Mouse (Mus musculus) lung, postnatal 0 days (tissue): ENCODE measurements around the gene Tcf7l2. TPM values are rescaled to one million over a fixed set of nuclear protein-coding genes. Genes with fewer than 3 reads are reported as not detected.

Source experiments
- ATAC-seq: fragments of 200-750 bp; cut with Nextera tagmentation; 2 replicates; pipeline ENCODE4 v1.8.0; 2017; ENCODE audit warnings: moderate library complexity
- DNase-seq: peaks from one replicate; pipeline ENCODE4 v3.0.0-alpha.2; 2016; ENCODE audit warnings: low spot score
- H3K27ac ChIP-seq: fragments of 300-500 bp; sonication (generic); 2 replicates; pipeline ENCODE4 v1.5.1; 2014; ENCODE audit warnings: antibody characterized with exemption, mild to moderate bottlenecking, low read length, mixed read lengths
- H3K27me3 ChIP-seq: fragments of 300-500 bp; sonication (generic); replicated peaks from 2 replicates; pipeline ENCODE4 v1.6.1; 2014; ENCODE audit warnings: low read length, mixed read lengths; ENCODE audit not compliant: insufficient read depth
- H3K36me3 ChIP-seq: fragments of 300-500 bp; sonication (generic); 2 replicates; pipeline ENCODE4 v1.6.1; 2014; ENCODE audit warnings: low read length, mixed read lengths; ENCODE audit not compliant: insufficient read depth
- H3K4me1 ChIP-seq: fragments of 300-500 bp; sonication (generic); 2 replicates; pipeline ENCODE4 v1.6.1; 2014; ENCODE audit warnings: antibody characterized with exemption, low read depth, low read length, mixed read lengths; ENCODE audit not compliant: insufficient read depth
- H3K4me2 ChIP-seq: fragments of 300-500 bp; sonication (generic); replicated peaks from 2 replicates; pipeline ENCODE4 v1.6.1; 2014; ENCODE audit warnings: low read depth, mild to moderate bottlenecking, low read length, moderate library complexity, mixed read lengths
- H3K4me3 ChIP-seq: fragments of 300-500 bp; sonication (generic); 2 replicates; pipeline ENCODE4 v1.5.1; 2014; ENCODE audit warnings: low read depth, low read length
- H3K9ac ChIP-seq: fragments of 300-500 bp; sonication (generic); replicated peaks from 2 replicates; pipeline ENCODE4 v1.6.1; 2014; ENCODE audit warnings: low read depth, mild to moderate bottlenecking
- H3K9me3 ChIP-seq: fragments of 300-500 bp; sonication (generic); 2 replicates; pipeline ENCODE4 v1.6.1; 2016; ENCODE audit warnings: low read length, mixed read lengths
- CTCF ChIP-seq: IDR thresholded peaks from 2 replicates; pipeline ENCODE4 v1.5.1; 2016; ENCODE audit warnings: antibody characterized with exemption, mild to moderate bottlenecking
- EP300 ChIP-seq: IDR thresholded peaks from 2 replicates; pipeline ENCODE4 v1.6.1; 2016; ENCODE audit warnings: antibody characterized with exemption, mild to moderate bottlenecking, control low read depth
- WGBS: fragments of 180-500 bp; shearing (Covaris S2); extraction: QIAGEN DNeasy Blood & Tissue Kit; methylation state at CpG from one replicate; pipeline ENCODE4 v1.1.7; 2014; 5-methylcytosine and 5-hydroxymethylcytosine counted together
- polyA plus RNA-seq: library from polyadenylated mRNA; unstranded; fragments of >200 nt; fragmentation: Nextera tagmentation; extraction: Ambion mirVana; gene quantifications from 2 replicates; pipeline ENCODE4 v1.2.1, GENCODE M21; 2015

The Tcf7l2 gene
- polyA plus RNA-seq, 1 experiment from 2014 or later: 44.4 TPM

DNA sequence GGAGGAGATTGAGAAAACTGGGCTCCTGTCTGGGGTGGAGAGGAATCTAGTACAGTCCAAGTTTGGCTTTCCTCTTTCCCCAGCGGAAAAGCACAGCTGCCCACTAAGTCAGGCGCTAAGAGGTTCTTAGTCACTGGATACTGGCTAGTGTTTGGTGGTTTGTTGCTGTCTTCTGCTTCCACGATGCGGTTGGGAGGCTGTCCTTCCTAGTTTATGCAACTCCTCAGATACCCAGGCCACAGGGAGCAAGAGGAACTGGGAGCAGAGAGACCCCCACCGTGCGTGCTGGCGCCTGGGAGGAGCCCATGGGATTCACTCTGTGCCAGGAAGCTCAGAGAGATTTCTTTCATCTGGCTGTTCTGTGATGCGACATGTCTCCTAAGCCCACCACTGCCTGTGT, 40.1 kb downstream of the Tcf7l2 start:
- Histone ChIP-seq H3K9ac (no peak overlapping the region), H3K27ac (no peak overlapping the region), H3K4me2 (no peak overlapping the region), H3K9me3 (no peaks in the 10 kb centered on the region), H3K36me3 (no peaks in the 10 kb centered on the region), H3K4me3 (no peak overlapping the region), H3K27me3 (no peaks in the 10 kb centered on the region), H3K4me1 (no peaks in the 10 kb centered on the region)
- WGBS: 66% methylated on average over 8 of the region's 8 CpGs
- DNase-seq: no peak
- ATAC-seq: no peak
- no peak for TF ChIP-seq CTCF
- no peak for TF ChIP-seq EP300

DNA sequence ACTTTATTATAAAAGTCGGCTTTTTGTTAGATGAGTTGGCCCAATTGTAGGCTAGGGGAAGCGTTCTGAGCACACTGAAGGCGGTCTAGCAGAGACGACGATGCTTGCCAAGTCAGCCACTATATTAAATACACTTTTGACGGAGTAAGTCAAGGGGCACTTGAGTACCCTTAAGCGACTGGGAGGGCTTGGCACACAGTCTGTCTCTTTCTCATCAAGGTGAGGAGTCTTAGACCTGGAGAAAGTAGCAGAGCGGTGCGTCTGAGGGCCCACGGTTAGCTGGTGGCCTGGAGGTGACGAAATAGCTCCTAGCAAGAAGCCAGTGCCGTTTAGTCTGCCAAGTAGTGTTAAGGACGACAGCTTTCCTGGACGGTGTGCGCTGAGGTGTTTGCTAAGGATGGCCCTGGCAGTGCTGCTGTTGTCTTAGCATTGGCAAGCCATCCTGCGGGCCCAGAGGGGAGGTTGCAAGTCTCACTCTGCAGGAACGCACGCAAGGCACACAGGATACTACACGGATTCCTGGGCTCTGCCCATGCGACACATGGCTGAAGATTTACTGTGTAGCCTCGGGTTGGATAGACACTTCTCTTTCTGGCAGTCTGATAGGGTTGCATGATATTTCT, 43.3 kb downstream of the Tcf7l2 start:
- ATAC-seq (peak; percentile 94), DNase-seq (peak; percentile 87)
- Histone ChIP-seq H3K4me3 (no peak overlapping the region), H3K4me2 (no peak overlapping the region), H3K9ac (no peak overlapping the region), H3K4me1 (no peaks in the 10 kb centered on the region; the same call in 1 of the 2 replicates), H3K27me3 (no peaks in the 10 kb centered on the region), H3K27ac (no peak overlapping the region), H3K36me3 (no peaks in the 10 kb centered on the region), H3K9me3 (no peaks in the 10 kb centered on the region)
- 56% methylated on average over 21 of the region's 21 CpGs for WGBS
- TF ChIP-seq CTCF: no peak
- TF ChIP-seq EP300: no peak; the same call in 1 of the 2 replicates

DNA sequence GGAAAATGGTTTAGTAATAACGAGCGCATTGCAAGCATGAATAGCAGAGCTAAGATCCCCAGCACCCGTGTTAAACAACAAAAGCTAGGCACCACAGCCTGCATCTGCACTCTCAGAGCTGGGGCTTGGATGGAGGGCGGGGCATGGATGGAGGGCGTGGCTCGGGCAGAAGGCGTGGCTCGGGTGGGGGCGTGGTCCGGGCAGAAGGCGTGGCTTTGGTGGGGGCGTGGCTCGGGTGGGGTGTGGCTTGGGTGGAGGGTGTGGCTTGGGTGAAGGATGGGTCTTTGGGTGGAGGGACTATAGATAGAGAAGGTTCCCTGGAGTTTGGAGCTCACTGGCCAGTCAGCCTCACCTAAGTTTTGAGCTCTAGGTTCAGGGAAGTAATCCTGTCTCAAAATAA, 45.8 kb downstream of the Tcf7l2 start:
- 79% methylated on average over 13 of the region's 13 CpGs for WGBS
- no peak overlapping the region for H3K4me2 ChIP-seq
- TF ChIP-seq EP300: no peak
- TF ChIP-seq CTCF: no peak
- DNase-seq: no peak
- ATAC-seq: no peak
- peaks cover 7% of the 10 kb centered on the region for H3K4me1 ChIP-seq
- no peak overlapping the region for H3K4me3 ChIP-seq
- no peaks in the 10 kb centered on the region for H3K36me3 ChIP-seq
- no peak overlapping the region for H3K27ac ChIP-seq
- no peaks in the 10 kb centered on the region for H3K9me3 ChIP-seq
- H3K9ac ChIP-seq: no peak overlapping the region
- H3K27me3 ChIP-seq: no peaks in the 10 kb centered on the region

DNA sequence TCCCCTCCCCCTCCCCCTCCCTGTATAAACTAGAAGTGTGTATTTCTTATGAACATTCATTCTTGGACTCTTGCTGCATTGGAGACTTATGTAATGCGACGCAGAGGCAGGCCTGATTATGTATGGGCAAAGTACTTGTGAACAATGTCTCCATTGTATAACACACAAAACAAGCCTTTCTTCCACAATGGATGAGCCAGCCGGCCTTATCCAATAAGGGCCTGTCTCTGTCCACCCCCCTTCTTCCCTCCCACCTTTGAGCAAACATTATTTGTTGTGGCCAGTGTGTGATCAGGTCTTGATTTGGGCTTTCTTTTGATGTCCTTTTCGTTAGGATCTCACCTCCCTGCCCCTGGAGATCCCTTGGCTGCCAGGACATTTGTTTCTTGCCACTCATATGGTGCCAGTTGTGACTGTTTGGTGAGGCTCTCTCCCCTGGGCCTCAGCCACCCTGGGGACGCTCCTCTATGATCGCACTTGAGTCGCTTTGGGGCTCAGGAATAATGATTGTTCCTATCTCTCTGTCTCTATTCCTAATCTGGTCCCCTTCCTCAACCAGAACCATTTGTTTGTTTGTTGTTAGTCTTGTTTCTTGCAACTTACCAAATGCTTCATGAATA, 46.8 kb downstream of the Tcf7l2 start:
- no peak overlapping the region for H3K9ac ChIP-seq
- no peaks in the 10 kb centered on the region for H3K36me3 ChIP-seq
- no peak overlapping the region for H3K4me3 ChIP-seq
- WGBS: 62% methylated on average over 7 of the region's 7 CpGs
- no peak overlapping the region for H3K4me2 ChIP-seq
- TF ChIP-seq EP300: no peak
- TF ChIP-seq CTCF: no peak
- no peaks in the 10 kb centered on the region for H3K9me3 ChIP-seq
- H3K27ac ChIP-seq: no peak overlapping the region
- ATAC-seq (no peak), DNase-seq (no peak)
- H3K27me3 ChIP-seq: no peaks in the 10 kb centered on the region
- H3K4me1 ChIP-seq: peaks cover 12% of the 10 kb centered on the region

DNA sequence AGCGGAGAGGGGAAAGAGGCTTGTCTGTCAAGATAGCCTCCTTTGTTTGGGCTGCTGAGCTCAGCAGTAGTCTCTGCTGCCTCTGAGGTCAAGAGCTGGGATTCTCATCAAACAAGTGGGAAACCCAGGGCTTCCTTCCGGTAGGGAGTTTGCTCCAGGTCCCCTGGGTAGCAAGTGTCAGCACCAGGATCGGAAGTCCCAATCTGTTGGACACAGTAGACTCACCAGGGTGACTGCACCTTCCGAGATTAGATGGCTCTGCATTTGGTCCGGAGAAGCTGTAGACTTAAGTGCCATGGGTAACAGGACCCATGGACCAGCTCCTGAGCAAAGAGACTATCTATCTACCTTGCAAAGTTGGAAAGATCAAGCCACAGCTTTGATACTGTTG, 47.3 kb downstream of the Tcf7l2 start:
- Histone ChIP-seq H3K4me3 (no peak overlapping the region), H3K4me2 (no peak overlapping the region), H3K27ac (no peak overlapping the region), H3K9ac (no peak overlapping the region), H3K9me3 (no peaks in the 10 kb centered on the region), H3K4me1 (peaks cover 12% of the 10 kb centered on the region), H3K36me3 (no peaks in the 10 kb centered on the region), H3K27me3 (no peaks in the 10 kb centered on the region)
- 68% methylated on average over 5 of the region's 5 CpGs for WGBS
- TF ChIP-seq CTCF (no peak), EP300 (no peak)
- DNase-seq (no peak), ATAC-seq (no peak)

DNA sequence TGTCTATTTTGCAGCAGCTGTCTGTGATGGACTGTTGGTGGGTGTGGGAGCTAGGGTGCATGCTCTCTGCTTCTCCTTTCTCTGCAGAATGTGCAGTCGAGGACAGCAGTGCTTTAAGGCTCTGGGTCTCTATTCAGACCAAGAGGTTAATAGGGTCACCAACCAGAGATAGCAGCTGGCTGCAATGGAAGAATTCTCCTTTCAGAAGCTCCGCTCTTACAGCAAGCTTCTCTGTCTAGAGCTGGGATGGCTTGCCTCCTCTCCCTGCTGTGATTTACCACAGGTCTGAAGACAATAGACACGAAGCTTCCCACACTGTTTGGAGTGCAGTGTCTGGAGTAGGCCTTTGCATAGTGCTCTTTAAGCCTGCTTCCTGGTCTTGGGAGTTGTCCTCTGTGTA, 48.2 kb downstream of the Tcf7l2 start:
- WGBS: 58% methylated on average over 3 of the region's 3 CpGs
- H3K4me2 ChIP-seq: no peak overlapping the region
- H3K4me3 ChIP-seq: no peak overlapping the region
- H3K27ac ChIP-seq: no peak overlapping the region
- no peak overlapping the region for H3K9ac ChIP-seq
- H3K9me3 ChIP-seq: no peaks in the 10 kb centered on the region
- no peak for DNase-seq
- no peak for TF ChIP-seq EP300
- TF ChIP-seq CTCF: no peak
- ATAC-seq: 0 out of 2 replicates have a peak, but pooled peaks have one; percentile 9
- peaks cover 12% of the 10 kb centered on the region for H3K4me1 ChIP-seq
- H3K27me3 ChIP-seq: no peaks in the 10 kb centered on the region
- H3K36me3 ChIP-seq: no peaks in the 10 kb centered on the region
